Mouse (Mus musculus) gastrocnemius, postnatal 10 days (tissue): ENCODE results near the gene Erc1. TPM values are rescaled to one million over a fixed set of nuclear protein-coding genes. Genes with fewer than 3 reads are reported as not detected.

Experiments used
- DNase-seq: peaks from one replicate; pipeline ENCODE4 v3.0.0; 2021; ENCODE audit warnings: mixed read lengths
- total RNA-seq, 2 experiments: library from RNA; stranded (reverse); gene quantifications; 2 replicates each; pipeline ENCODE4 v1.2.3; 2021

Gene Erc1
- total RNA-seq, 2 experiments from 2014 or later, result 22.7 to 26.7 TPM

GRCm38 (mm10) chr6:119521482-119521900, 326.5 kb downstream of the Erc1 start:
- DNase-seq, result no peak

Other genes starting within 250 kb of the Erc1 start
- 10 to 100 TPM; 10.4 to 20.3 TPM for gene Rad52, start 54.5 kb upstream of the Erc1 start, total RNA-seq
- gene Wnk1, start 190.5 kb upstream of the Erc1 start, total RNA-seq, result 100 to 1,000 TPM; 283 to 292 TPM
- not detected for gene Ninj2, start 245.2 kb upstream of the Erc1 start, total RNA-seq